11 mouse cellular contexts compared by ENCODE assay signal in the genomic region with DNA sequence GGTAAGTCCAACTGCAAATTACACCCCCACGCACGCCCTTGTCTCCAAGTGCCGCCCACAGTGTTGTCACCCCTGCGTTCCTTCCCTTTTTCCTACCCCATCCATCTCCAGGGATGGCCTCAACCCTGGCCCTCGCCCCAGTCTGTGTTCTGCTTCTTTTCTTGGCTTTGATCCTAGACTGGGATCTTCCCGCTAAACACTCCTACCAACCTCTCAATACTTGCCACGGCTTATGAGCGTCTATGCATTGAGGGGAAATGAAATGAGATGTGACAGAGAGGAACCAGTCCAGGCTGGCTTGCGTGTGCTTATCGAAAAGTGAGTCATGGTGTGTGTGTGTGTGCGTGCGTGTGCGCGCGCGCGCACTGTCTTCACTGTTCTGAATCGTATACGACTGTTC.
A peak's percentile ranks its signal among the peaks of the same experiment; 100 is the strongest.
DNase-seq lines count a peak whose midpoint lies in the region; ATAC-seq and TF ChIP-seq lines count a peak whose summit lies in the region.
"Had no signal": no experiment of that assay in that cellular context is flagged by ENCODE, and none has a peak within 500 bp of the region (broad histone marks: within the 10 kb centered on the region; RNA-seq: fewer than 3 reads in every experiment).

No protein-coding gene starts in this region.

- no peaks in the 10 kb centered on the region for H3K4me1 ChIP-seq in embryonic facial prominence, embryonic 12.5 days
- no peaks in the 10 kb centered on the region for H3K4me1 ChIP-seq in embryonic facial prominence, embryonic 10.5 days
- H3K4me1 ChIP-seq: neural tube, embryonic 15.5 days had no signal

- H3K4me2 ChIP-seq in embryonic facial prominence, embryonic 12.5 days (replicated peaks): no peak overlapping the region
- H3K4me2 ChIP-seq: neural tube, embryonic 15.5 days had no signal

- ATAC-seq in embryonic facial prominence, embryonic 12.5 days (ENCODE audit: insufficient number of reproducible peaks, insufficient read depth, low FRiP score, low TSS enrichment): 0 out of 2 replicates have a peak, but pooled peaks have one; percentile 28

- H3K27me3 ChIP-seq in embryonic facial prominence, embryonic 12.5 days: no peaks in the 10 kb centered on the region
- no peaks in the 10 kb centered on the region for H3K27me3 ChIP-seq in embryonic facial prominence, embryonic 10.5 days (replicated peaks; ENCODE audit: low read depth, poor library complexity, severe bottlenecking)
- H3K27me3 ChIP-seq: neural tube, embryonic 15.5 days had no signal

- no peak for DNase-seq in embryonic facial prominence, embryonic 10.5 days (ENCODE audit: low spot score)
- peak; percentile 34 for DNase-seq in kidney, postnatal 10 days
- DNase-seq in kidney, postnatal 25 days: no peak
- DNase-seq in brain, embryonic 14.5 days (ENCODE audit: low read depth): peak; percentile 56
- DNase-seq in lung, postnatal 14 days: peak; percentile 39
- DNase-seq in c-Kit-positive CD71-positive TER-119-positive erythroid progenitor cells, embryonic 14.5 days (ENCODE audit: low spot score): no peak
- no peak for DNase-seq in adrenal gland, adult 8-10 months

- TF ChIP-seq CTCF in brain, embryonic 14.5 days (IDR thresholded peaks at IDR 0.05; ENCODE audit: borderline replicate concordance, extremely low read depth, insufficient read depth, insufficient read length): no peak

- no peaks in the 10 kb centered on the region for H3K9me3 ChIP-seq in embryonic facial prominence, embryonic 12.5 days
- H3K9me3 ChIP-seq in embryonic facial prominence, embryonic 10.5 days: no peaks in the 10 kb centered on the region

- 89% methylated on average over 19 of the region's 19 CpGs for WGBS in embryonic facial prominence, embryonic 12.5 days
- 94% methylated on average over 19 of the region's 19 CpGs for whole genome bisulfite sequencing in embryonic facial prominence, embryonic 10.5 days

- no peak overlapping the region for H3K4me3 ChIP-seq in embryonic facial prominence, embryonic 12.5 days
- no peak overlapping the region for H3K4me3 ChIP-seq in embryonic facial prominence, embryonic 10.5 days
- H3K4me3 ChIP-seq: erythroblast, embryonic 14.5 days; neural tube, embryonic 15.5 days had no signal

- H3K9ac ChIP-seq in embryonic facial prominence, embryonic 12.5 days: no peak overlapping the region
- H3K9ac ChIP-seq: neural tube, embryonic 15.5 days had no signal

- H3K27ac ChIP-seq in embryonic facial prominence, embryonic 12.5 days: no peak overlapping the region
- H3K27ac ChIP-seq in embryonic facial prominence, embryonic 10.5 days (replicated peaks): no peak overlapping the region
- H3K27ac ChIP-seq: macrophage; neural tube, embryonic 15.5 days had no signal

- H3K36me3 ChIP-seq in embryonic facial prominence, embryonic 12.5 days: no peaks in the 10 kb centered on the region
- no peaks in the 10 kb centered on the region for H3K36me3 ChIP-seq in embryonic facial prominence, embryonic 10.5 days (replicated peaks)
- H3K36me3 ChIP-seq: neural tube, embryonic 15.5 days had no signal

- no peak for TF ChIP-seq POLR2A in brain, embryonic 14.5 days (IDR thresholded peaks at IDR 0.05; ENCODE audit: borderline replicate concordance, extremely low read depth, insufficient read depth, insufficient read length, poor library complexity, severe bottlenecking)

Comparison
In these comparisons a context has a peak if more than half of its experiments do, and no peak if none do; other contexts are left out.
1. DNase-seq: peak in kidney, postnatal 10 days (single experiment), brain, embryonic 14.5 days (single experiment) and lung, postnatal 14 days (single experiment); none in embryonic facial prominence, embryonic 10.5 days (single experiment), kidney, postnatal 25 days (0 of 2), c-Kit-positive CD71-positive TER-119-positive erythroid progenitor cells, embryonic 14.5 days (single experiment) and adrenal gland, adult 8-10 months (single experiment).